Mouse (Mus musculus) kidney, postnatal 4 days (tissue): Measurements from ENCODE around the gene Sycn.

Experiments used
- DNase-seq, 2 experiments: peaks; one replicate each; pipeline ENCODE4 v3.0.0; 2021; ENCODE audit warnings: mixed read lengths in 2 of 2

Sycn gene

GRCm38 (mm10) chr7:28586663-28587411 lies 46.2 kb downstream of the Sycn start:
- peak; percentile 48 to 65 for DNase-seq

DNA sequence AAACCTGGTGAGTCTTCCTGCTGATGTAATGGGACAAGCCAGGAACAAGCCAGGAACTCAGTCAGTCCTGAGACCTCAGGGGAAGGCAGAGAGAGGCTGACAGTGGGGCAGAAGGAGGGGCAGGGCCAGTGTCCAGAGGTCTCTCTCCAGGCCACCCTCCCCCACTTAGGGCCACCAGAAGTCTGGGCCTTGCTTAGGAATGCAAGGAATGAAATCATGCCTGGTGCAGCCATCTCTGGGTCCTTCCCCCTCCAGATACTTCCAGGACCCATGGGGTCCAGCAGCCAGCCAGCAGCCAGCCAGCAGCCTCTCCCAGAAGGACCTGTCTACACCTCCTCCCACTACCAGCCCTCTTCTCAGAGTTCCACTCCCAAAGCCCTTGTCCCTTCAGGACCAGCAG lies 47.0 kb downstream of the Sycn start:
- DNase-seq = peak; percentile 63 to 76
